Mouse (Mus musculus): ENCODE results near the gene U2af2. TPM values are rescaled to one million over a fixed set of nuclear protein-coding genes. Genes with fewer than 3 reads are reported as not detected.
"Not testable (repeated sequence)": the region's sequence is repeated elsewhere in the genome, so short reads cannot be mapped to it uniquely, and the experiment has no call there.

The U2af2 gene
- polyA plus RNA-seq, 2 experiments, result 52.2 to 132 TPM

DNA sequence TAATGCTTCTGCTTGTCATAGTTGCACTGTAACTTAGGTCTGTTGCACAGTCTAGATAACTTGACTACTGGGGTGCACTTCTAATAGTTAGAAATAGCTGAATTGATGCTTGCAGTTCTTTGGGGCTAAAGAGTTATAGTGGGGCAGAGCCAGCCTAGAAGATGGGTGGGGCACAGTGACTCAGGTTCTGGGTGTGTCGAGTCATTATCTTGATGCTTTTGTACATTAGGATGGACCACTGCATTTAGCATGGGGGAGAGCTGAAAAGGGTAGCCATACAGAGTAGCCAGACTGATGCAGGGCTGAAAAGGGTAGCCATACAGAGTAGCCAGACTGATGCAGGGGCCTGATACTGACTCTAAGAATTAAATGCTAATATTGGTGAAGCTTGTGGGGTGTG lies 11.6 kb downstream of the U2af2 start:
- Histone ChIP-seq H3K4me1 (replicated peaks; ENCODE audit: control insufficient read depth in 2 of 2, insufficient read depth in 2 of 2, low read length in 1 of 2) (peaks cover 37 to 46% of the 10 kb centered on the region in 2 experiments), H3K9me3 (ENCODE audit: control insufficient read depth, low read length) (no peaks in the 10 kb centered on the region), H3K9ac (replicated peaks) (peak overlapping the region; percentile 51), H3K4me2 (ENCODE audit: low read depth) (peak overlapping the region; percentile 62), H3K27me3 (ENCODE audit: control insufficient read depth, insufficient read depth, low read length) (no peaks in the 10 kb centered on the region), H3K4me3 (ENCODE audit: insufficient read depth in 1 of 2, low read depth in 2 of 2, low read length in 2 of 2) (no peak overlapping the region; a peak in 1 of 4 replicates), H3K36me3 (replicated peaks; ENCODE audit: control insufficient read depth, insufficient read depth, low read depth) (peaks cover 95% of the 10 kb centered on the region), H3K27ac (peak overlapping the region; percentile 79)
- DNase-seq (ENCODE audit: low read depth in 3 of 3, low spot score in 3 of 3) (peak; percentile 45 to 64 (median 57)), ATAC-seq (ENCODE audit: insufficient read depth) (peak; percentile 75)
- WGBS (ENCODE audit: insufficient replicate concordance), result 16% methylated on average over 1 of the region's 1 CpGs
- TF ChIP-seq CTCF (IDR thresholded peaks at IDR 0.05; ENCODE audit: low read depth) (no peak), EP300 (IDR thresholded peaks at IDR 0.05; ENCODE audit: low read depth) (no peak)

DNA sequence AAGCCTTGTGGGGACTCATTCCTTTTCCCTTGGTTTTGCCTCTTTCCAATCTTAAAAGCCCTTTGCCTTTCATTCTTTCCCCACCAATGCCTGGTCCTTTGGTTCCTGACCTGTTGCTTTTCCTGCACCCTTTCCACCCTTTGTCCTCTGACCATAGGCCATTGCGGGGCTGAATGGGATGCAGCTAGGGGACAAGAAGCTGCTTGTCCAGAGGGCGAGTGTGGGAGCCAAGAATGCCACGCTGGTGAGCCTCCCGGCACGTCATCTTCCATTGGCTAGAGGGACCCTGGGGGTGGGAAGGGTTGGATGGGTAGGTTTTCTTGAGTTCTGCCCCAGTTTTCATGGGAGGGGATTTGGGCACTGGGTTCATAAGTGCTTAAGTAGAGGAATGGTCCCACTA lies 13.0 kb downstream of the U2af2 start:
- 93% methylated on average over 5 of the region's 5 CpGs for WGBS (ENCODE audit: insufficient replicate concordance)
- DNase-seq (ENCODE audit: low read depth in 3 of 3, low spot score in 3 of 3) (no peak), ATAC-seq (ENCODE audit: insufficient read depth) (no peak)
- Histone ChIP-seq H3K4me3 (ENCODE audit: insufficient read depth in 1 of 2, low read depth in 2 of 2, low read length in 2 of 2) (no peak overlapping the region), H3K9me3 (ENCODE audit: control insufficient read depth, low read length) (no peaks in the 10 kb centered on the region), H3K4me1 (replicated peaks; ENCODE audit: control insufficient read depth in 2 of 2, insufficient read depth in 2 of 2, low read length in 1 of 2) (peaks cover 37 to 46% of the 10 kb centered on the region in 2 experiments), H3K27me3 (ENCODE audit: control insufficient read depth, insufficient read depth, low read length) (no peaks in the 10 kb centered on the region), H3K4me2 (ENCODE audit: low read depth) (no peak overlapping the region), H3K9ac (replicated peaks) (no peak overlapping the region), H3K36me3 (replicated peaks; ENCODE audit: control insufficient read depth, insufficient read depth, low read depth) (peaks cover 84% of the 10 kb centered on the region), H3K27ac (no peak overlapping the region; the same call in 1 of the 2 replicates)
- TF ChIP-seq EP300 (IDR thresholded peaks at IDR 0.05; ENCODE audit: low read depth), result no peak
- TF ChIP-seq CTCF (IDR thresholded peaks at IDR 0.05; ENCODE audit: low read depth), result no peak

- ATAC-seq (ENCODE audit: insufficient read depth) (0 out of 2 replicates have a peak, but pooled peaks have one; percentile 15), DNase-seq (ENCODE audit: low read depth in 3 of 3, low spot score in 3 of 3) (peak; percentile 50 to 60 (median 59))
- Histone ChIP-seq H3K4me3 (ENCODE audit: insufficient read depth in 1 of 2, low read depth in 2 of 2, low read length in 2 of 2) (no peak overlapping the region), H3K9ac (replicated peaks) (no peak overlapping the region; the same call in 1 of the 2 replicates), H3K4me1 (replicated peaks; ENCODE audit: control insufficient read depth in 2 of 2, insufficient read depth in 2 of 2, low read length in 1 of 2) (peaks cover 39 to 50% of the 10 kb centered on the region in 2 experiments), H3K27ac (peak overlapping the region; percentile 87), H3K27me3 (ENCODE audit: control insufficient read depth, insufficient read depth, low read length) (no peaks in the 10 kb centered on the region), H3K4me2 (ENCODE audit: low read depth) (peak overlapping the region; percentile 38), H3K36me3 (replicated peaks; ENCODE audit: control insufficient read depth, insufficient read depth, low read depth) (peaks cover 67% of the 10 kb centered on the region), H3K9me3 (ENCODE audit: control insufficient read depth, low read length) (no peaks in the 10 kb centered on the region)
- TF ChIP-seq CTCF (IDR thresholded peaks at IDR 0.05; ENCODE audit: low read depth) (no peak), EP300 (IDR thresholded peaks at IDR 0.05; ENCODE audit: low read depth) (peak; percentile 54; the same call in 1 of the 2 replicates)
- WGBS (ENCODE audit: insufficient replicate concordance), result 35% methylated on average over 2 of the region's 2 CpGs
Observed at GRCm38 (mm10) chr7:5076931-5077330, 15.0 kb downstream of the U2af2 start.

GRCm38 (mm10) chr7:5079365-5080009 lies 17.5 kb downstream of the U2af2 start:
- H3K27ac ChIP-seq, result peak overlapping the region; percentile 63
- peaks cover 21 to 36% of the 10 kb centered on the region in 2 experiments for H3K4me1 ChIP-seq (replicated peaks; ENCODE audit: control insufficient read depth in 2 of 2, insufficient read depth in 2 of 2, low read length in 1 of 2)
- H3K9ac ChIP-seq (replicated peaks), result peak overlapping the region; percentile 92
- peak; percentile 0; the same call in 1 of the 2 replicates for ATAC-seq (ENCODE audit: insufficient read depth)
- 34% methylated on average over 9 of the region's 13 CpGs for WGBS (ENCODE audit: insufficient replicate concordance)
- peaks cover 61% of the 10 kb centered on the region for H3K36me3 ChIP-seq (replicated peaks; ENCODE audit: control insufficient read depth, insufficient read depth, low read depth)
- H3K4me2 ChIP-seq (ENCODE audit: low read depth), result peak overlapping the region; percentile 92
- DNase-seq (ENCODE audit: low read depth in 3 of 3, low spot score in 3 of 3); H3K27me3 ChIP-seq (ENCODE audit: control insufficient read depth, insufficient read depth, low read length); H3K9me3 ChIP-seq (ENCODE audit: control insufficient read depth, low read length): not testable (repeated sequence)
- peak overlapping the region; percentile 54 to 90 for H3K4me3 ChIP-seq (ENCODE audit: insufficient read depth in 1 of 2, low read depth in 2 of 2, low read length in 2 of 2)

- H3K4me3 ChIP-seq (ENCODE audit: insufficient read depth in 1 of 2, low read depth in 2 of 2, low read length in 2 of 2), result peak within 1 kb of the TSS; percentile 90 to 100
- whole genome bisulfite sequencing (ENCODE audit: insufficient replicate concordance), result 0% methylated on average over 68 of the region's 81 CpGs
- peaks cover 60% of the 10 kb centered on the region for H3K36me3 ChIP-seq (replicated peaks; ENCODE audit: control insufficient read depth, insufficient read depth, low read depth)
- ATAC-seq (ENCODE audit: insufficient read depth) (peak; percentile 86), DNase-seq (ENCODE audit: low read depth in 3 of 3, low spot score in 3 of 3) (peak; percentile 89 to 92 (median 90))
- peak within 1 kb of the TSS; percentile 92 for H3K4me2 ChIP-seq (ENCODE audit: low read depth)
- peak within 1 kb of the TSS; percentile 92 for H3K9ac ChIP-seq (replicated peaks)
- H3K27me3 ChIP-seq (ENCODE audit: control insufficient read depth, insufficient read depth, low read length), result no peaks in the 10 kb centered on the region
- peak within 1 kb of the TSS; percentile 92 for H3K27ac ChIP-seq
- no peak for TF ChIP-seq EP300 (IDR thresholded peaks at IDR 0.05; ENCODE audit: low read depth)
- TF ChIP-seq CTCF (IDR thresholded peaks at IDR 0.05; ENCODE audit: low read depth), result 0 out of 2 replicates have a peak, but pooled peaks have one; percentile 2
- peaks cover 19 to 34% of the 10 kb centered on the region in 2 experiments for H3K4me1 ChIP-seq (replicated peaks; ENCODE audit: control insufficient read depth in 2 of 2, insufficient read depth in 2 of 2, low read length in 1 of 2)
- no peaks in the 10 kb centered on the region for H3K9me3 ChIP-seq (ENCODE audit: control insufficient read depth, low read length)
Observed at GRCm38 (mm10) chr7:5080010-5080751, 18.2 kb downstream of the U2af2 start, which contains the start of gene Epn1. Epn1 (plus strand) TSS chr7:5080235.

Data from liver, embryonic 14.5 days (tissue).